Mouse (Mus musculus) ES-Bruce4 (cell line): ENCODE data around the gene Tbc1d2.

Experiments
- CTCF ChIP-seq: IDR thresholded peaks from one replicate; pipeline ENCODE4 v1.8.1; 2011; ENCODE audit warnings: low read depth, low read length
- EP300 ChIP-seq: IDR thresholded peaks from 2 replicates; pipeline ENCODE4 v1.6.1; 2011; ENCODE audit warnings: low read depth, low read length; ENCODE audit not compliant: insufficient read depth
- POLR2A ChIP-seq: IDR thresholded peaks from one replicate; pipeline ENCODE4 v1.8.1; 2011; ENCODE audit warnings: low read length; ENCODE audit not compliant: insufficient read depth

DNA sequence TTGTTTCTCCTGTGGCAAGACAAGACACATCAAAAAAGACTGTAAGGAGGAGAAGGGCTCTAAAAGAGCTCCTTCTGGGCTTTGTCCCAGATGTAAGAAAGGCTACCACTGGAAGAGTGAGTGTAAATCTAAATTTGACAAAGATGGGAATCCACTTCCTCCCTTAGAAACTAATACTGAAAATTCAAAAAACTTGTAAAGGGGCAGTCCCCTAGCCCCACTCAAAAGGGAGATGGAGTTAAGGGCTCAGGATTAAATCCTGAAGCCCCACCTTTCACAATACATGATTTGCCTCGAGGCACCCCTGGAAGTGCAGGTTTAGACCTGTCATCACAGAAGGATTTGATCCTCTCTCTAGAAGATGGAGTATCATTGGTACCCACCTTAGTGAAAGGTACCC is 71.8 kb downstream of the Tbc1d2 start:
- TF ChIP-seq POLR2A (no peak), CTCF (no peak), EP300 (no peak)
